Mouse (Mus musculus) C2C12 (cell line): ENCODE results near the gene Dnaaf1.

Experiments
- CTCF ChIP-seq: IDR thresholded peaks from one replicate; pipeline ENCODE4 v1.5.1; 2011; ENCODE audit not compliant: control insufficient read depth, insufficient read depth, insufficient read length
- USF1 ChIP-seq: IDR thresholded peaks from one replicate; pipeline ENCODE4 v1.6.1; 2011; ENCODE audit warnings: low read depth, mild to moderate bottlenecking, control low read depth, moderate library complexity

DNA sequence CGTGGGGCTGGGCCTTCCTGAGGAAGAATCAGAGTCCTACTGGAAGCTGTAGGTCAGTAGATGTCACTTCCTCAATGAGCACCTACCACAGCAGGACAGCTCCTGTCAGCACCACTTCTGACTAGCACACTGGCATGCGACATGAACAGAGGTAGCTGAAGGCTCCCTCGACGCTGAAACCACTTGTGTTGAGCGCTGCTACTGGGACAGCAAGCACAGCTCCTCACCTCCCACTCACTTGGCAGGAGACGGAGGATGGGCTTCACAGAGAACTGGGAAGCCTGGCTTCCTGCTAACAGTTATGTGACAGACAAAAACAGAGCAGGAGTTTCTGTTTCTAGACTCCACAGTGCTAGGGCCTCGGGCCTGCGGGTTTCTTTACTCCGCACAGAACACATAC lies 43.1 kb upstream of the Dnaaf1 start:
- TF ChIP-seq CTCF (no peak), USF1 (no peak)
